Mouse (Mus musculus): ENCODE measurements around the gene Zg16. TPM values are rescaled to one million over a fixed set of nuclear protein-coding genes. Genes with fewer than 3 reads are reported as not detected.

Zg16 gene
- polyA plus RNA-seq, 1 experiment from 2014 or later = not detected

GRCm38 (mm10) chr7:127013385-127013784 is 73.7 kb downstream of the Zg16 start:
- no peak for ATAC-seq
- peaks cover 11% of the 10 kb centered on the region; the same call in 1 of the 2 replicates for H3K36me3 ChIP-seq (ENCODE audit: control insufficient read depth, insufficient read depth)
- no peaks in the 10 kb centered on the region for H3K27me3 ChIP-seq (replicated peaks; ENCODE audit: control insufficient read depth, insufficient read depth, low read length)
- H3K9ac ChIP-seq (replicated peaks; ENCODE audit: low read depth, low read length) = no peak overlapping the region
- no peak overlapping the region for H3K4me3 ChIP-seq (replicated peaks; ENCODE audit: low read length)
- H3K9me3 ChIP-seq (ENCODE audit: control insufficient read depth, low read length) = no peaks in the 10 kb centered on the region
- peaks cover 37% of the 10 kb centered on the region for H3K4me1 ChIP-seq (replicated peaks; ENCODE audit: control insufficient read depth, insufficient read depth, low read length)
- no peak overlapping the region for H3K27ac ChIP-seq (ENCODE audit: low read length)
- no peak overlapping the region for H3K4me2 ChIP-seq (ENCODE audit: low read length)
- WGBS = 93% methylated on average over 6 of the region's 6 CpGs

GRCm38 (mm10) chr7:127012845-127013244 is 74.3 kb downstream of the Zg16 start:
- H3K9me3 ChIP-seq (ENCODE audit: control insufficient read depth, low read length) = no peaks in the 10 kb centered on the region
- no peak for ATAC-seq
- no peak overlapping the region for H3K9ac ChIP-seq (replicated peaks; ENCODE audit: low read depth, low read length)
- no peak overlapping the region for H3K4me3 ChIP-seq (replicated peaks; ENCODE audit: low read length)
- H3K4me1 ChIP-seq (replicated peaks; ENCODE audit: control insufficient read depth, insufficient read depth, low read length) = peaks cover 37% of the 10 kb centered on the region
- H3K4me2 ChIP-seq (ENCODE audit: low read length) = no peak overlapping the region
- 97% methylated on average over 10 of the region's 10 CpGs for WGBS
- no peaks in the 10 kb centered on the region for H3K27me3 ChIP-seq (replicated peaks; ENCODE audit: control insufficient read depth, insufficient read depth, low read length)
- no peak overlapping the region for H3K27ac ChIP-seq (ENCODE audit: low read length)
- peaks cover 11% of the 10 kb centered on the region; the same call in 1 of the 2 replicates for H3K36me3 ChIP-seq (ENCODE audit: control insufficient read depth, insufficient read depth)

- no peak for ATAC-seq
- H3K9ac ChIP-seq (replicated peaks; ENCODE audit: low read depth, low read length) = no peak overlapping the region
- H3K27ac ChIP-seq (ENCODE audit: low read length) = no peak overlapping the region
- 91% methylated on average over 6 of the region's 6 CpGs for WGBS
- no peaks in the 10 kb centered on the region for H3K27me3 ChIP-seq (replicated peaks; ENCODE audit: control insufficient read depth, insufficient read depth, low read length)
- peaks cover 32% of the 10 kb centered on the region for H3K4me1 ChIP-seq (replicated peaks; ENCODE audit: control insufficient read depth, insufficient read depth, low read length)
- no peak overlapping the region for H3K4me2 ChIP-seq (ENCODE audit: low read length)
- H3K4me3 ChIP-seq (replicated peaks; ENCODE audit: low read length) = no peak overlapping the region
- H3K36me3 ChIP-seq (ENCODE audit: control insufficient read depth, insufficient read depth) = peaks cover 11% of the 10 kb centered on the region; the same call in 1 of the 2 replicates
- H3K9me3 ChIP-seq (ENCODE audit: control insufficient read depth, low read length) = no peaks in the 10 kb centered on the region
Observed at GRCm38 (mm10) chr7:127012374-127012773, 74.8 kb downstream of the Zg16 start.

- Histone ChIP-seq H3K9ac (replicated peaks; ENCODE audit: low read depth, low read length) (no peak overlapping the region), H3K4me1 (replicated peaks; ENCODE audit: control insufficient read depth, insufficient read depth, low read length) (peaks cover 32% of the 10 kb centered on the region), H3K4me3 (replicated peaks; ENCODE audit: low read length) (no peak overlapping the region), H3K27ac (ENCODE audit: low read length) (no peak overlapping the region), H3K9me3 (ENCODE audit: control insufficient read depth, low read length) (no peaks in the 10 kb centered on the region), H3K4me2 (ENCODE audit: low read length) (no peak overlapping the region), H3K36me3 (ENCODE audit: control insufficient read depth, insufficient read depth) (peaks cover 11% of the 10 kb centered on the region; the same call in 1 of the 2 replicates), H3K27me3 (replicated peaks; ENCODE audit: control insufficient read depth, insufficient read depth, low read length) (no peaks in the 10 kb centered on the region)
- WGBS = 84% methylated on average over 2 of the region's 2 CpGs
- ATAC-seq = no peak
Observed at GRCm38 (mm10) chr7:127011717-127012116, 75.4 kb downstream of the Zg16 start.

- Histone ChIP-seq H3K27me3 (replicated peaks; ENCODE audit: control insufficient read depth, insufficient read depth, low read length) (no peaks in the 10 kb centered on the region), H3K36me3 (ENCODE audit: control insufficient read depth, insufficient read depth) (peaks cover 11% of the 10 kb centered on the region; the same call in 1 of the 2 replicates), H3K9ac (replicated peaks; ENCODE audit: low read depth, low read length) (no peak overlapping the region), H3K4me3 (replicated peaks; ENCODE audit: low read length) (no peak overlapping the region), H3K27ac (ENCODE audit: low read length) (no peak overlapping the region), H3K4me2 (ENCODE audit: low read length) (no peak overlapping the region), H3K4me1 (replicated peaks; ENCODE audit: control insufficient read depth, insufficient read depth, low read length) (peaks cover 30% of the 10 kb centered on the region), H3K9me3 (ENCODE audit: control insufficient read depth, low read length) (no peaks in the 10 kb centered on the region)
- 95% methylated on average over 2 of the region's 2 CpGs for WGBS
- no peak for ATAC-seq
Observed at GRCm38 (mm10) chr7:127011051-127011450, 76.1 kb downstream of the Zg16 start.

- no peak overlapping the region; the same call in 1 of the 2 replicates for H3K9ac ChIP-seq (replicated peaks; ENCODE audit: low read depth, low read length)
Observed at GRCm38 (mm10) chr7:127009307-127010085, 77.6 kb downstream of the Zg16 start.

GRCm38 (mm10) chr7:127008239-127009019 is 78.7 kb downstream of the Zg16 start:
- no peaks in the 10 kb centered on the region for H3K9me3 ChIP-seq (ENCODE audit: control insufficient read depth, low read length)
- H3K4me2 ChIP-seq (ENCODE audit: low read length) = no peak overlapping the region
- no peaks in the 10 kb centered on the region for H3K27me3 ChIP-seq (replicated peaks; ENCODE audit: control insufficient read depth, insufficient read depth, low read length)
- no peak overlapping the region for H3K4me3 ChIP-seq (replicated peaks; ENCODE audit: low read length)
- 62% methylated on average over 9 of the region's 9 CpGs for WGBS
- peak overlapping the region; percentile 91 for H3K27ac ChIP-seq (ENCODE audit: low read length)
- peaks cover 13% of the 10 kb centered on the region for H3K4me1 ChIP-seq (replicated peaks; ENCODE audit: control insufficient read depth, insufficient read depth, low read length)
- ATAC-seq = peak; percentile 91
- 0 out of 2 replicates have a peak overlapping the region, but pooled peaks have one; percentile 19 for H3K9ac ChIP-seq (replicated peaks; ENCODE audit: low read depth, low read length)
- H3K36me3 ChIP-seq (ENCODE audit: control insufficient read depth, insufficient read depth) = peaks cover 4% of the 10 kb centered on the region; the same call in 1 of the 2 replicates

More at GRCm38 (mm10) chr7:127009307-127010085, 77.6 kb downstream of the Zg16 start:
- Histone ChIP-seq H3K36me3 (ENCODE audit: control insufficient read depth, insufficient read depth) (peaks cover 8% of the 10 kb centered on the region; the same call in 1 of the 2 replicates), H3K9me3 (ENCODE audit: control insufficient read depth, low read length) (no peaks in the 10 kb centered on the region), H3K27me3 (replicated peaks; ENCODE audit: control insufficient read depth, insufficient read depth, low read length) (no peaks in the 10 kb centered on the region), H3K27ac (ENCODE audit: low read length) (peak overlapping the region; percentile 91), H3K4me2 (ENCODE audit: low read length) (no peak overlapping the region), H3K4me3 (replicated peaks; ENCODE audit: low read length) (no peak overlapping the region), H3K4me1 (replicated peaks; ENCODE audit: control insufficient read depth, insufficient read depth, low read length) (peaks cover 18% of the 10 kb centered on the region)
- ATAC-seq = 0 out of 2 replicates have a peak, but pooled peaks have one; percentile 11
- 75% methylated on average over 17 of the region's 17 CpGs for WGBS

- Histone ChIP-seq H3K27me3 (replicated peaks; ENCODE audit: control insufficient read depth, insufficient read depth, low read length) (no peaks in the 10 kb centered on the region), H3K27ac (ENCODE audit: low read length) (peak overlapping the region; percentile 39; the same call in 1 of the 2 replicates), H3K4me3 (replicated peaks; ENCODE audit: low read length) (no peak overlapping the region), H3K4me2 (ENCODE audit: low read length) (no peak overlapping the region), H3K9ac (replicated peaks; ENCODE audit: low read depth, low read length) (no peak overlapping the region), H3K9me3 (ENCODE audit: control insufficient read depth, low read length) (no peaks in the 10 kb centered on the region), H3K36me3 (ENCODE audit: control insufficient read depth, insufficient read depth) (no peaks in the 10 kb centered on the region), H3K4me1 (replicated peaks; ENCODE audit: control insufficient read depth, insufficient read depth, low read length) (peaks cover 13% of the 10 kb centered on the region)
- WGBS = 84% methylated on average over 6 of the region's 6 CpGs
- ATAC-seq = no peak
Observed at GRCm38 (mm10) chr7:127007313-127008024, 79.7 kb downstream of the Zg16 start.

Data from forebrain, embryonic 16.5 days (tissue).